Mouse (Mus musculus): ENCODE data around the gene Snx10.

The Snx10 gene

DNA sequence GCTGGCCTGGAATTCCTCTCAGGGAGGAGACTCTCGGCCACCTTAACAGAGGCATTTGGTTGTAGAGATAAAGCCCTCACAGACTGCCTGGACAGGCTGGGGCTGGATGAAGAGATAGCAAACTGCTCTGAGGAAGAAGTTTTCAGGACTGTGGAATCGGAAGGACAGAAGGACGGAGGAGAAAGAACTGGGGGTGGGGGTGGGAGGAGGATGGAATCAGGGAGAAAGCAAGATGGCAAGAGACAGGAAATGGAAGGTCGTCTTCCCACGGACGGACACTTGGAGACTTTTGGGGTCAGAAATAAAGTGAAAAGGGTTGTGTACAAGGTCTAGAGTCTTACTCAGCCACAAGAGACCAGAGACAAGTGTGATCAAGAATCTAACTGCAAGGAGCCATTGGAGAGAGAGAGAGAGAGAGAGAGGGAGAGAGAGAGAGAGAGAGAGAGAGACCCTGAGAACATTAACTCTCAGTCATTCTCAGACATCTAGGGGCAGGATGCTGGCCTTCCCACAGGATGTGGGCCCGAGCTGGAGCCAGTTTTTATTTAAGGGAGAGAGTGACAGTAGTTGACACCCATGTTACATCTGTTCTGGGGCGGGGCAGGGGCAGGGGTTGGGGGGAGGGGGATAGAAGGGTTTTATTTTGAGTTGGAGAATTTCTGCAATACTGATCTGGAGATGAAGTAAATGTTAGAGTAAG, 110.1 kb downstream of the Snx10 start:
- no peak for DNase-seq (ENCODE audit: extremely low read depth, low read depth, low spot score)

DNA sequence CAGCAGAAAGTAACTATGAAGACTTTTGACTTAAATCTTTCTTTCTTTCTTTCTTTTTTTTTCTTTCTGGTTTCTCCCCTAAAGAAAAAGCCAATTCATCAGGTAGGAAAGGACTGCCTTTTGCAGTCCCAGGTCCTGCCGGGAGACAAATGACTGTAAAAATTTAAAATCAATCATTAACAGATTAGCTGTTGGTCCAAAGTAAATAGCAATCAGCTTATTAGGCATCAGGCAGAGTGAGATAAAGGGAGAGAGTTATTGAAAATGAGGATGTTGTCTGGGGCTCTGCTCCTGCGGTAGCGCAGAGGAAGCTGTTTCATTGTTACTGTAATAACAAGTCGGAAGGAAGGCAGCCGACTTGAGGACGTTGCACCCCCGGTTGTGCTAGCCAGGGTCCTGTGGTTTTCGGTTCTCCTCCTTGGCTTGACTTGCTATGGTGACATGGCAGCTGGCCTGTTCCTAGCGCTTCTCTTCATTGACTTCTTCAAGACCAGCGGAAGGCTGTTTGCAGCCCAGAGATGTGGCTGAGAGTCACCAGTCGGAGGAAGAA, 112.4 kb downstream of the Snx10 start:
- DNase-seq (ENCODE audit: extremely low read depth, low read depth, low spot score), result no peak
